Mouse (Mus musculus): ENCODE data around the gene Cacnb1. TPM values are rescaled to one million over a fixed set of nuclear protein-coding genes. Genes with fewer than 3 reads are reported as not detected.

The Cacnb1 gene
- polyA plus RNA-seq, 2 experiments, result 0.38 TPM; not detected in 1

GRCm38 (mm10) chr11:98060104-98060692 lies 37.4 kb upstream of the Cacnb1 start:
- H3K36me3 ChIP-seq (replicated peaks; ENCODE audit: control insufficient read depth, insufficient read depth, low read depth), result no peaks in the 10 kb centered on the region
- no peak overlapping the region for H3K9ac ChIP-seq (replicated peaks)
- H3K4me3 ChIP-seq (ENCODE audit: insufficient read depth in 1 of 2, low read depth in 2 of 2, low read length in 2 of 2), result no peak overlapping the region
- no peak overlapping the region for H3K4me2 ChIP-seq (ENCODE audit: low read depth)
- DNase-seq (ENCODE audit: low read depth in 3 of 3, low spot score in 3 of 3), result no peak
- H3K27me3 ChIP-seq (ENCODE audit: control insufficient read depth, insufficient read depth, low read length), result no peaks in the 10 kb centered on the region; the same call in 1 of the 2 replicates
- no peaks in the 10 kb centered on the region for H3K4me1 ChIP-seq (replicated peaks; ENCODE audit: control insufficient read depth in 2 of 2, insufficient read depth in 2 of 2, low read length in 1 of 2)
- 45% methylated on average over 5 of the region's 5 CpGs for WGBS (ENCODE audit: insufficient replicate concordance)
- no peak overlapping the region for H3K27ac ChIP-seq
- no peaks in the 10 kb centered on the region for H3K9me3 ChIP-seq (ENCODE audit: control insufficient read depth, low read length)
- ATAC-seq (ENCODE audit: insufficient read depth), result no peak
- TF ChIP-seq CTCF (IDR thresholded peaks at IDR 0.05; ENCODE audit: low read depth) (no peak), EP300 (IDR thresholded peaks at IDR 0.05; ENCODE audit: low read depth) (no peak)

GRCm38 (mm10) chr11:98059662-98060061 lies 36.8 kb upstream of the Cacnb1 start:
- no peak for ATAC-seq (ENCODE audit: insufficient read depth)
- no peaks in the 10 kb centered on the region for H3K4me1 ChIP-seq (replicated peaks; ENCODE audit: control insufficient read depth in 2 of 2, insufficient read depth in 2 of 2, low read length in 1 of 2)
- no peak for DNase-seq (ENCODE audit: low read depth in 3 of 3, low spot score in 3 of 3)
- H3K9ac ChIP-seq (replicated peaks), result no peak overlapping the region
- no peaks in the 10 kb centered on the region; the same call in 1 of the 2 replicates for H3K27me3 ChIP-seq (ENCODE audit: control insufficient read depth, insufficient read depth, low read length)
- TF ChIP-seq CTCF (IDR thresholded peaks at IDR 0.05; ENCODE audit: low read depth) (no peak), EP300 (IDR thresholded peaks at IDR 0.05; ENCODE audit: low read depth) (no peak)
- H3K9me3 ChIP-seq (ENCODE audit: control insufficient read depth, low read length), result no peaks in the 10 kb centered on the region
- no peak overlapping the region for H3K4me3 ChIP-seq (ENCODE audit: insufficient read depth in 1 of 2, low read depth in 2 of 2, low read length in 2 of 2)
- no peak overlapping the region for H3K27ac ChIP-seq
- no peaks in the 10 kb centered on the region for H3K36me3 ChIP-seq (replicated peaks; ENCODE audit: control insufficient read depth, insufficient read depth, low read depth)
- H3K4me2 ChIP-seq (ENCODE audit: low read depth), result no peak overlapping the region
- 64% methylated on average over 7 of the region's 7 CpGs for WGBS (ENCODE audit: insufficient replicate concordance)

GRCm38 (mm10) chr11:98057998-98058397 lies 35.2 kb upstream of the Cacnb1 start:
- peaks cover 14% of the 10 kb centered on the region for H3K27me3 ChIP-seq (ENCODE audit: control insufficient read depth, insufficient read depth, low read length)
- H3K36me3 ChIP-seq (replicated peaks; ENCODE audit: control insufficient read depth, insufficient read depth, low read depth), result no peaks in the 10 kb centered on the region
- H3K27ac ChIP-seq, result no peak overlapping the region
- H3K4me2 ChIP-seq (ENCODE audit: low read depth), result no peak overlapping the region
- H3K9ac ChIP-seq (replicated peaks), result no peak overlapping the region
- H3K4me3 ChIP-seq (ENCODE audit: insufficient read depth in 1 of 2, low read depth in 2 of 2, low read length in 2 of 2), result no peak overlapping the region
- 66% methylated on average over 5 of the region's 5 CpGs for WGBS (ENCODE audit: insufficient replicate concordance)
- H3K4me1 ChIP-seq (replicated peaks; ENCODE audit: control insufficient read depth in 2 of 2, insufficient read depth in 2 of 2, low read length in 1 of 2), result no peaks in the 10 kb centered on the region
- no peak for TF ChIP-seq EP300 (IDR thresholded peaks at IDR 0.05; ENCODE audit: low read depth)
- no peak for TF ChIP-seq CTCF (IDR thresholded peaks at IDR 0.05; ENCODE audit: low read depth)
- no peaks in the 10 kb centered on the region for H3K9me3 ChIP-seq (ENCODE audit: control insufficient read depth, low read length)
- DNase-seq (ENCODE audit: low read depth in 3 of 3, low spot score in 3 of 3) (no peak), ATAC-seq (ENCODE audit: insufficient read depth) (no peak)

- Histone ChIP-seq H3K27me3 (ENCODE audit: control insufficient read depth, insufficient read depth, low read length) (peaks cover 20% of the 10 kb centered on the region), H3K36me3 (replicated peaks; ENCODE audit: control insufficient read depth, insufficient read depth, low read depth) (no peaks in the 10 kb centered on the region), H3K4me3 (ENCODE audit: insufficient read depth in 1 of 2, low read depth in 2 of 2, low read length in 2 of 2) (no peak overlapping the region), H3K9ac (replicated peaks) (no peak overlapping the region), H3K27ac (no peak overlapping the region), H3K9me3 (ENCODE audit: control insufficient read depth, low read length) (no peaks in the 10 kb centered on the region), H3K4me2 (ENCODE audit: low read depth) (no peak overlapping the region), H3K4me1 (replicated peaks; ENCODE audit: control insufficient read depth in 2 of 2, insufficient read depth in 2 of 2, low read length in 1 of 2) (no peaks in the 10 kb centered on the region)
- WGBS (ENCODE audit: insufficient replicate concordance), result 21% methylated on average over 9 of the region's 9 CpGs
- no peak for TF ChIP-seq EP300 (IDR thresholded peaks at IDR 0.05; ENCODE audit: low read depth)
- TF ChIP-seq CTCF (IDR thresholded peaks at IDR 0.05; ENCODE audit: low read depth), result no peak
- no peak for DNase-seq (ENCODE audit: low read depth in 3 of 3, low spot score in 3 of 3)
- no peak for ATAC-seq (ENCODE audit: insufficient read depth)
Measured at GRCm38 (mm10) chr11:98057466-98057865, 34.6 kb upstream of the Cacnb1 start.

- Histone ChIP-seq H3K4me1 (replicated peaks; ENCODE audit: control insufficient read depth in 2 of 2, insufficient read depth in 2 of 2, low read length in 1 of 2) (no peaks in the 10 kb centered on the region), H3K4me2 (ENCODE audit: low read depth) (peak within 1 kb of the TSS; percentile 40), H3K4me3 (ENCODE audit: insufficient read depth in 1 of 2, low read depth in 2 of 2, low read length in 2 of 2) (peak within 1 kb of the TSS in 1 of 2 experiments; percentile 15; a peak in 2 of 4 replicates), H3K9me3 (ENCODE audit: control insufficient read depth, low read length) (no peaks in the 10 kb centered on the region), H3K27me3 (ENCODE audit: control insufficient read depth, insufficient read depth, low read length) (peaks cover 45% of the 10 kb centered on the region), H3K9ac (replicated peaks) (no peak within 1 kb of the TSS), H3K27ac (no peak within 1 kb of the TSS), H3K36me3 (replicated peaks; ENCODE audit: control insufficient read depth, insufficient read depth, low read depth) (no peaks in the 10 kb centered on the region)
- 3% methylated on average over 41 of the region's 48 CpGs for WGBS (ENCODE audit: insufficient replicate concordance)
- DNase-seq (ENCODE audit: low read depth in 3 of 3, low spot score in 3 of 3), result no peak
- TF ChIP-seq EP300 (IDR thresholded peaks at IDR 0.05; ENCODE audit: low read depth) (no peak), CTCF (IDR thresholded peaks at IDR 0.05; ENCODE audit: low read depth) (no peak)
- ATAC-seq (ENCODE audit: insufficient read depth), result 0 out of 2 replicates have a peak, but pooled peaks have one; percentile 18
Measured at GRCm38 (mm10) chr11:98052989-98053834, 30.4 kb upstream of the Cacnb1 start, which contains the start of gene Stac2. TSS of gene Stac2 (minus strand) at chr11:98053462.

Data from liver, embryonic 14.5 days (tissue).